Mouse (Mus musculus) embryo, embryonic 9.5 days (tissue): ENCODE measurements at regions not wholly inside any gene's neighbourhood (a gene's known extent, or its start where the extent isn't known, plus 50 kb on each side); places are given as distances from the start of the nearest gene placed in this dataset.

Source experiments
- DNase-seq: peaks from one replicate; pipeline ENCODE4 v3.0.0-alpha.2; 2017; ENCODE audit errors: extremely low spot score

DNA sequence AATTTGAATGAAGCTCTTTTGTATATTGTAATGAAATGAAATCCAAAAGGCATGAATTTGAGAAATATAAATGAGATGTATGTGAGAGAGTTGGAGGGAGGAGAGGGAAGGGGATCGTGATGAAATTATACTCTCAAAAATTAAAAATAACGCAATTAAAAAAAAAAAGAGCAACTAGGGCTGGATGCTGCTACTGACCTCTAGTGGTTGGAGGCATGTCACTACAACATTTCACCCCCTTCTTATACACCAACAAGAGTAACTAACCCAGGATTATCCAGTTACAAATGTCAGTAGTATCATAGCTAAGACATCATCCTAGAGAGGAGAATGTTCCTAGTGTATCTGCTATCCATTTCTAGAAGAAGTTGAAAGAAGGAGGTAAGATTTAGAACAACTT, 678.8 kb upstream of the Sox9 start:
- no peak for DNase-seq

GRCm38 (mm10) chr11:112106891-112107290, 675.1 kb upstream of the Sox9 start:
- DNase-seq = no peak

- no peak for DNase-seq
These were observed 674.7 kb upstream of the Sox9 start for GRCm38 (mm10) chr11:112107314-112107713.

DNA sequence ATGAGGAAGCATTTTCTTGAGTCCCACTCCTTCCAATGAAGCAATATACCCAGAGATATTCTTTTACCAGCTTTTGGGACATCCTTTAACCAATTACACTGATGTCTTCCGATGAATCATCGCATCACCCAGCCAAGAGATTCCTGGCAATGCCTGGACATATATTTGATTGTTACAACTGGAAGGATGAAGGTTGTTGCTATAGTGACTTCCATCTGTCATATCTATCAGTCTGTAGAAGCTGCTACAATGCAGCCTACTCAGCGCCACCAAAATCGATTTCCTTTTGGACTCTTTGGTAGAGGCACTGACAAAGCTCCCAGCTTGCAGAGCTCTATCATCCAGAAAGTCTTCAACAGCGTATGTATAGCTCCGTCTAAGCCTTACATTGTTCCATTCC, 661.0 kb upstream of the Sox9 start:
- DNase-seq = no peak

GRCm38 (mm10) chr11:112121831-112122230, 660.2 kb upstream of the Sox9 start:
- DNase-seq = no peak

- no peak for DNase-seq
These were observed 656.6 kb upstream of the Sox9 start for GRCm38 (mm10) chr11:112125249-112125933.

DNA sequence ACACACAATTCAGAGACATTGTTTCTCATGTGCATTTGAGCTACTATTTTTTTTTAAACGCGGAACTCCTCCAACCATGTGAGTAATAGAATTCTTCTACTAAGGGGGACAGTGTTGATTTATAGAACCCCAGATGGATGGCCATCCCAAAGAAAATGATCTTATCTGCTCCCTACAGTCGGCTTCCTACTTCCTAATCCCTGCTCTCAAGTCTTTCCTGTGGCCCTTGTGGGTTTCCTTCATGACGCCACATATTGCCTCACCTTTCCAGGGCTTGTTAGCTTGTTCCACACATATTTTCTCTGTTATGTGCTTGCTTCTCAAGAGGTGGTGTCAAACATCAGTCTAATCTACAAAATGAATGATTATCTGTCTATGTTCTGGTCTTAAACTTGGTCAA, 651.9 kb upstream of the Sox9 start:
- DNase-seq = no peak

DNA sequence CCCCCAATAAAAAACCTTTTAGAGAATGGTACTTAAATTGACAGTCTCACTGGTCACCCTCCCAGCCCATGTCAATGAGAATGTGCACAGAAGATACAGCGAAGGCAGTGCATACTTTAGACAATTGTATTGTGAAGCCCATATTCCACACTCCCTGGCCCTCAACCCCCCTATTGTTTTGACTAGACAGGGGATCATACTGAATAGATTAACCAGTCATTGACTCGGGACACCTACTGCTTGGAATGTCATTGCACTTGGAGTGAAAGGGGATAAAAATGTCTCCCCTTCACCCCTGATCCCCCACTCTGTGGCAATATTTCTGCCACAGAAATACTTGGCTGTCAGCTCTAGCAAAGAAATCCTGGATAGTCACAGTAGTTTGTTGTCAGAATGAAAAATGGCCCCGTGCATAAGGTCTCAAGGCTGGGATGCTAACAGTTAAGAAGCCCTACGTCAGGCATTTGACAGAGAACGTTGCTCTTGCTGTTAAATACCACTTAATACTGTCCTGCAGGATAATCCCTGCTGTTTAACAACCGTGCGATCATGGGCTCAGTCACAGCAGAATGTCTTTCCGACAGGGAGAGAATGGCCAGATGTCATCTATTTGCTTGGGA, 644.5 kb upstream of the Sox9 start:
- DNase-seq = peak; percentile 42

- no peak for DNase-seq
These were observed 642.0 kb upstream of the Sox9 start for GRCm38 (mm10) chr11:112140058-112140457.

DNA sequence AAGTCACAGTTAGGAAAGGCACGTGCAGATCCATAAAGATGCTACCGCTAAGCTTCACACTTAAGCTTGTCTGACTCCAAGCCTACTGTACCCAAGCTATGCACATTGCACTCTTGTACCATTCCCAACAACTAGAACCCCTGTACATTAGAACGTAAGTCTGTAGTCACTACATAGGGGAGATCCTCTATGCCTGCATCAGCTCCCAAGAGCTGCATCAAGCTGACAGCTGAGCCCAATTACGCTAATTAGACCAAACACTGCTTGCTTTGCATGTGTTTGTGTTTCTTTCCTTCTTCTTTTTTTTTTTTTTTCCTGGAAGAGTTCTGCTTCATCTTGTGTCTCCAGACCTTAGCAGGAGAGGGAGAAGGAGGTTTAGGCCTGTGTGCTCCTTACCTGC, 641.5 kb upstream of the Sox9 start:
- DNase-seq = no peak

DNA sequence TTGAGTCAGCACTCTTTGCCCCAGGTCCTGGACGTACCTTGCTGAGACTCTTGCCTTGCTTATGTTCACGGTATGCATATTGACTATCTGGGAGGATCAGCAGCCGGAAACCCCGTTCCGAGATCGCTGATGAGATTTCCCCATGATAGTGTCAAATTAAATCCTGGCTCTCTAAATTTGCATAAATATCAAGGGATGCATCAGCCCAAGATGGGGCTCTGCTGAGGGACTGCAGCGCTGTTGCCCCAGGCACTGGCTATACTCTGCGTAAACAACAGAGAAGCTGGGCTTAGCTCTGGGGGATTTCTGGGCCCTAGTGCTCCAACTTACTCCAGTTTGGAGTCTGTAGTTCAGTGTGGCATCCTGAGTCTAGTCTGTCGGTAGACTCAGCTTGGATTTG, 641.1 kb upstream of the Sox9 start:
- DNase-seq = no peak

- DNase-seq = no peak
These were observed 630.0 kb upstream of the Sox9 start for GRCm38 (mm10) chr11:112152051-112152450.

GRCm38 (mm10) chr11:112153198-112153597, 628.8 kb upstream of the Sox9 start:
- DNase-seq = no peak

DNA sequence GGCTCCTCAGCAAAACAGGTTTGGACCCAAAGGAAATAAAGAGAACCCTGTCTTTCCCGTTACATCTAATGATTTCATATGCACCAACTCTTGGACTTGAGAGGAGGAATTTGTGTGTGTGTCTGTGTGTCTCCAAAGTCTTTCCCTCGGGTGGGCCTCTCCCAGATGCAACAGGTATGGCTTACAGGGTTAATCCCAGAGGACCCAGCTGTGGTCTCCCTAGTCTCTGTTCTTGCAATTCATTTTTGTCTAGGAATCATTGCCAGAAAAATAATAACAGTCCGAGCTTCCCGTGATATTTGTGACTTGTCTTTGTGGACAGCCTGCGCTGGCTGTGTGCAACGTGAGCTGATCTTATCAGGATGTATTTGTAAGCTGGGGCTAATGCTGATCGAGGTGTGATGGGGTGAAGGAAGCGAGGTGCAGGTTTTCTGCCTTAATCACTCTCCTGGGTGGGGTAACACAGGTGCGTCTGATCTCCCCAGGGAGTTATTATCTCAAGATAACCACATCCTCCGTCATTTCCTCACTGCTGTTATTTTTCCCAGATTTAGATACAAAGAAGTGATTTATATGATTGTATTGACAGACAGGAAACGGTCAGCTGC, 627.2 kb upstream of the Sox9 start:
- no peak for DNase-seq

DNA sequence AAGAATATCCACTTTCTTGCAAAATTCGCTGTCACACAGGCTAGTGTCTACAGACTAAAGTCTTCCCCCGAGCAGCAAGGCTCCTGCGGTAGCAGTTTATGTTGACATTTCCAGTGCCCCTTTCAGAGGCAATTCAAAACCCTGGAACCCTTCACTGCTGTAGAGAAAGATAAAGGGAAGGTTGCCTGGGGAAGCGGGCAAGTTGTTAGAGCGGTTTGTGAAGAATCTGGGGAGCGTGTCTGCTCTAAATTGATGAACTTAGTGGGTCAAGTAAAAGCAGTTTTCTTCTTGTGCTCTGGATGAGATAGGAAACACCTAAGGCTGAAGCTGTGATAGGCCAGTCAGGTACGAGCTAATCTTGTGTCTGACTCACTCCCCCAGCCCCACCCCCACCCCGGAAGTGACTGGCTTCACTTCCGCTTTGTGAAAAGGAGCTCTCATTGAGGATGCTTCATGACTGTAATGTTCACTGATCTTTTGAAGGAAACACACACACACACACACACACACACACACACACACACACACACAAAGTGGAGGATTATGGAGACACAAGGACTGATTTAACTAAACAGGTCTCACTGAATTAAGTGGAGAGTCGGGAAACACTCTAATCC, 626.6 kb upstream of the Sox9 start:
- no peak for DNase-seq

DNA sequence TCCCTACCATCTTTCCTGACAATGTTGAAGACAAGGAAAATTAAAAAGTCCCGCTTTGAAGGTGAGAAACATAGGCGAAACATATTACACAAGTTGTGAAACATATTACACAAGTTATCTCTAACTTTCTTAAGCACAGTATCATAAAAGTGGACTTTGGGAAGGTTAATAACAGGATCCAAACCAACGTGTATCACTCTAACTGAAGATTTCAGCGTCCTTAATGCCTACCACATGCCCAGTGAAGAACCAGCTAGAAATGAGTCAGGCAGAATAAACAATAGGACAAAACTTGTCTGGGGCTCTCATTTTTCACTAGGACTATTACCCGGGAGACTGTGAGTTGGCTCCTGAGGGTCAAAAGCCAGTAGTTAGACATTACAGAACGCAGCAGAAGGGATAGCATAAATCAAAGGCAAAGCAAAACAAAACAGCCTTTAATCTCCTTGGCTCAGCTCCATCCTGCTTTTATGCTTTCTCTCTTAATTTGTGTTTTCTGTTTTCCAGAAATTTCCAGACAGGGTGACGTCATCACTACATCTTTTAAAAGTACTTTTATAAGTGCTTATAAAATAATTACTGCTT, 618.3 kb upstream of the Sox9 start:
- DNase-seq = peak; percentile 33

DNA sequence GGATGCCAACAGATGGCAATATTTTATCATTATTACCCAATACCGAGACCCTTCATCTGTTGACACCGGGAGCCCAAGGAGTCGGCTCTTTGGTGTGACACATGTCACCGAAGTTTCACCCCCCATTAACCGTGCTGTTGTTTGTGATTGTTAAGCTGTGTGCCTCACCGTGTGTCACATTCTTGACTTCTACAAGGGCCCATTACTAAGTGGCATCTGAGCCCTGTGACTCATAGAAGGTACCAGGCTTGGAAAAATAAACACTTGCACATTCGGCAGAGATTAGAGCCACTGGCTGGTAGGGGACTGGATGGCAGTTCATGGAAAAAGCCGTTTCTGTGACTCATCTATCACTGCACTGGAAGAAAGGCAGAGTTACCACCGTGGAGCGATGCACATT, 608.4 kb upstream of the Sox9 start:
- DNase-seq = no peak

GRCm38 (mm10) chr11:112175302-112175701, 606.7 kb upstream of the Sox9 start:
- no peak for DNase-seq

- no peak for DNase-seq
These were observed 601.4 kb upstream of the Sox9 start for GRCm38 (mm10) chr11:112180666-112181065.

DNA sequence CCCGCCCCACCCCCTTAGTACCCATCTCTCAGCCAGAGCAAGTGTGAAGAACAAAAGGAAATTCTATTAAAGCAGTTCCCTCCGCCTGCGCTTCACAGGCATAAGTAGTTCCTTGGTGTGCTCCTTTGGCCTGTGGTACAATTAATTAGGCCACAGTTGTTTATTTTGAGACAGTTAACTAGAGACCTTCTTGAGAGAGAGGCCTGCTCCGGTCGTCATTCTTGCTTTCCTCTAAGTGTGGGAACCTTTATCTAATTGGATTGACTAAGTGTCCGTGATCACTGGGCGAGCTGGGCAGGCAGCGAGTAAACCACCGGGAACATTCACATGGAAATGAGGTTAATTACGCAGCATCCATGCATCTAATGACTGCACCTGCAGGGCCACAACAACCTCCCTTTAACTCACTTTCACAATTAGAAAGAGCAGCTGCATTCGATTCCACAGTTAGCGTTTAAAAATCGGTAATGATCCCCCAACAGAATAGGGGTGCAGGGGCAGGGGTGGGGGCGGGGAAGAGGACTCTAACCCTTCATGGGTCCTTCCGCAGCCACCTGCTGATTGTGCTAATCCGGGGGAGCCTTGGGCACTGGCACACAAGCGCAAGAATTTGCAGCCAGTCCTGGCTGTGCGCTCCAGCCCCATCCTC, 584.3 kb upstream of the Sox9 start:
- peak; percentile 31 for DNase-seq

- DNase-seq = no peak
These were observed 577.5 kb upstream of the Sox9 start for GRCm38 (mm10) chr11:112204561-112204960.

DNA sequence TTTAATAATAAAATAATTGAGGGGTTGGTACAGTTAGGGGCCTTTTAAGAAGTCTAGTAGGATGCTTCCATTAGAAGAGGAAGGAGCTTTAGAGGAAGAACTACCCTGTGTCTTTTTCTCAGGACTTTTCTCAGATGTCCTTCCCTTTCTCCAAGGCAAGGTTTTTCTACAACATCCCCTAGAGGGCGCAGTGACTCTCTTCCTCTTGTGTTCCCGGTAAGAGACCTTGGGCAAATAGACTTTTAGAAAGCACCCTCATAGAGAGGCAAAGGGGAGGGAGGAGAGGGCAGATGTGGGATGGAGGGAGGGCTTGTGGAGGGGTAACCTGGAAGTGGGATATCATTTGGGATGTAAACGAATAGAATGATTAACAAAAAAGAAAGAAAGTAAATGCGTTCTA, 572.6 kb upstream of the Sox9 start:
- DNase-seq = peak; percentile 53
